Mouse (Mus musculus): ENCODE results near the gene Irgq. TPM values are rescaled to one million over a fixed set of nuclear protein-coding genes. Genes with fewer than 3 reads are reported as not detected.
A peak's percentile ranks its signal among the peaks of the same experiment; 100 is the strongest.

Irgq gene
- polyA plus RNA-seq, 1 experiment from 2014 or later = 7.3 TPM

- WGBS = 51% methylated on average over 5 of the region's 5 CpGs
- H3K36me3 ChIP-seq (replicated peaks) = peaks cover 34% of the 10 kb centered on the region
- H3K9me3 ChIP-seq = no peaks in the 10 kb centered on the region; the same call in 1 of the 2 replicates
Measured at GRCm38 (mm10) chr7:24538154-24538553, 7.7 kb downstream of the Irgq start.

GRCm38 (mm10) chr7:24538701-24539100 lies 8.2 kb downstream of the Irgq start:
- peaks cover 8% of the 10 kb centered on the region for H3K4me1 ChIP-seq
- 81% methylated on average over 5 of the region's 5 CpGs for WGBS
- DNase-seq (ENCODE audit: extremely low spot score, low spot score) = no peak

More at GRCm38 (mm10) chr7:24538154-24538553, 7.7 kb downstream of the Irgq start:
- Histone ChIP-seq H3K4me3 (no peak overlapping the region), H3K27ac (no peak overlapping the region), H3K27me3 (ENCODE audit: poor library complexity, severe bottlenecking) (peaks cover 32% of the 10 kb centered on the region), H3K4me1 (peaks cover 13% of the 10 kb centered on the region)
- DNase-seq (ENCODE audit: extremely low spot score, low spot score) = no peak

GRCm38 (mm10) chr7:24539686-24540085 lies 9.2 kb downstream of the Irgq start:
- peaks cover 2% of the 10 kb centered on the region; the same call in 1 of the 2 replicates for H3K9me3 ChIP-seq
- H3K36me3 ChIP-seq (replicated peaks) = peaks cover 19% of the 10 kb centered on the region
- no peak overlapping the region for H3K27ac ChIP-seq
- H3K27me3 ChIP-seq (ENCODE audit: poor library complexity, severe bottlenecking) = peaks cover 16% of the 10 kb centered on the region
- H3K4me3 ChIP-seq = no peak overlapping the region
- no peak for DNase-seq (ENCODE audit: extremely low spot score, low spot score)
- 93% methylated on average over 4 of the region's 4 CpGs for WGBS
- H3K4me1 ChIP-seq = no peaks in the 10 kb centered on the region

More at GRCm38 (mm10) chr7:24538701-24539100, 8.2 kb downstream of the Irgq start:
- H3K27ac ChIP-seq = no peak overlapping the region
- H3K9me3 ChIP-seq = no peaks in the 10 kb centered on the region; the same call in 1 of the 2 replicates
- peaks cover 29% of the 10 kb centered on the region for H3K36me3 ChIP-seq (replicated peaks)
- no peak overlapping the region for H3K4me3 ChIP-seq
- H3K27me3 ChIP-seq (ENCODE audit: poor library complexity, severe bottlenecking) = peaks cover 26% of the 10 kb centered on the region

GRCm38 (mm10) chr7:24544506-24544905 lies 14.0 kb downstream of the Irgq start:
- H3K27me3 ChIP-seq (ENCODE audit: poor library complexity, severe bottlenecking) = no peaks in the 10 kb centered on the region
- DNase-seq (ENCODE audit: extremely low spot score, low spot score) = no peak
- peaks cover 17% of the 10 kb centered on the region for H3K36me3 ChIP-seq (replicated peaks)
- no peak overlapping the region for H3K4me3 ChIP-seq
- H3K4me1 ChIP-seq = peaks cover 20% of the 10 kb centered on the region
- no peak overlapping the region for H3K27ac ChIP-seq
- 92% methylated on average over 2 of the region's 2 CpGs for WGBS
- H3K9me3 ChIP-seq = peaks cover 4% of the 10 kb centered on the region; the same call in 1 of the 2 replicates

GRCm38 (mm10) chr7:24546068-24546614 lies 15.7 kb downstream of the Irgq start, which contains the start of the genes Pinlyp and Xrcc1:
TSS of gene Pinlyp (minus strand) at chr7:24546118.
TSS of gene Xrcc1 (plus strand) at chr7:24546289.
- Histone ChIP-seq H3K27me3 (ENCODE audit: poor library complexity, severe bottlenecking) (no peaks in the 10 kb centered on the region), H3K36me3 (replicated peaks) (peaks cover 33% of the 10 kb centered on the region), H3K27ac (peak within 1 kb of the TSS; percentile 93), H3K9me3 (peaks cover 4% of the 10 kb centered on the region; the same call in 1 of the 2 replicates), H3K4me1 (peaks cover 20% of the 10 kb centered on the region), H3K4me3 (peak within 1 kb of the TSS; percentile 73)
- 41% methylated on average over 13 of the region's 13 CpGs for WGBS
- DNase-seq (ENCODE audit: extremely low spot score, low spot score) = no peak

- WGBS = under 1% methylated on average over 57 of the region's 57 CpGs
- peak overlapping the region; percentile 73 for H3K4me3 ChIP-seq
- H3K36me3 ChIP-seq (replicated peaks) = peaks cover 40% of the 10 kb centered on the region
- peak; percentile 100 for DNase-seq (ENCODE audit: extremely low spot score, low spot score)
- peak overlapping the region; percentile 93 for H3K27ac ChIP-seq
- peaks cover 20% of the 10 kb centered on the region for H3K4me1 ChIP-seq
- H3K27me3 ChIP-seq (ENCODE audit: poor library complexity, severe bottlenecking) = no peaks in the 10 kb centered on the region
- H3K9me3 ChIP-seq = peaks cover 4% of the 10 kb centered on the region; the same call in 1 of the 2 replicates
Measured at GRCm38 (mm10) chr7:24546634-24547389, 16.3 kb downstream of the Irgq start.

GRCm38 (mm10) chr7:24547534-24548036 lies 17.1 kb downstream of the Irgq start:
- no peak for DNase-seq (ENCODE audit: extremely low spot score, low spot score)
- Histone ChIP-seq H3K9me3 (peaks cover 4% of the 10 kb centered on the region; the same call in 1 of the 2 replicates), H3K27me3 (ENCODE audit: poor library complexity, severe bottlenecking) (no peaks in the 10 kb centered on the region), H3K36me3 (replicated peaks) (peaks cover 48% of the 10 kb centered on the region), H3K4me3 (peak overlapping the region; percentile 73), H3K27ac (peak overlapping the region; percentile 93), H3K4me1 (peaks cover 20% of the 10 kb centered on the region)
- WGBS = 32% methylated on average over 13 of the region's 13 CpGs

- Histone ChIP-seq H3K27ac (no peak overlapping the region), H3K4me3 (no peak overlapping the region), H3K27me3 (ENCODE audit: poor library complexity, severe bottlenecking) (no peaks in the 10 kb centered on the region), H3K4me1 (peaks cover 10% of the 10 kb centered on the region), H3K9me3 (0 out of 2 replicates have a peak, but pooled peaks cover 6% of the 10 kb centered on the region), H3K36me3 (replicated peaks) (peaks cover 90% of the 10 kb centered on the region)
- WGBS = 92% methylated on average over 12 of the region's 12 CpGs
- no peak for DNase-seq (ENCODE audit: extremely low spot score, low spot score)
Measured at GRCm38 (mm10) chr7:24551985-24552759, 21.7 kb downstream of the Irgq start.

- H3K4me3 ChIP-seq = no peak overlapping the region
- 0 out of 2 replicates have a peak, but pooled peaks cover 6% of the 10 kb centered on the region for H3K9me3 ChIP-seq
- peaks cover 95% of the 10 kb centered on the region for H3K36me3 ChIP-seq (replicated peaks)
- 92% methylated on average over 10 of the region's 10 CpGs for WGBS
- H3K27ac ChIP-seq = no peak overlapping the region
- no peak for DNase-seq (ENCODE audit: extremely low spot score, low spot score)
- H3K27me3 ChIP-seq (ENCODE audit: poor library complexity, severe bottlenecking) = no peaks in the 10 kb centered on the region
- no peaks in the 10 kb centered on the region for H3K4me1 ChIP-seq
Measured at GRCm38 (mm10) chr7:24555786-24556185, 25.3 kb downstream of the Irgq start.

GRCm38 (mm10) chr7:24561450-24561849 lies 31.0 kb downstream of the Irgq start:
- Histone ChIP-seq H3K27ac (no peak overlapping the region), H3K4me3 (no peak overlapping the region), H3K9me3 (0 out of 2 replicates have a peak, but pooled peaks cover under 1% of the 10 kb centered on the region), H3K4me1 (no peaks in the 10 kb centered on the region), H3K36me3 (replicated peaks) (peaks cover 95% of the 10 kb centered on the region), H3K27me3 (ENCODE audit: poor library complexity, severe bottlenecking) (no peaks in the 10 kb centered on the region)
- no peak for DNase-seq (ENCODE audit: extremely low spot score, low spot score)
- 93% methylated on average over 4 of the region's 4 CpGs for WGBS

- H3K9me3 ChIP-seq = no peaks in the 10 kb centered on the region
- DNase-seq (ENCODE audit: extremely low spot score, low spot score) = no peak
- WGBS = 93% methylated on average over 8 of the region's 8 CpGs
- no peak overlapping the region for H3K4me3 ChIP-seq
- H3K4me1 ChIP-seq = no peaks in the 10 kb centered on the region
- no peaks in the 10 kb centered on the region for H3K27me3 ChIP-seq (ENCODE audit: poor library complexity, severe bottlenecking)
- peaks cover 99% of the 10 kb centered on the region for H3K36me3 ChIP-seq (replicated peaks)
- H3K27ac ChIP-seq = no peak overlapping the region
Measured at GRCm38 (mm10) chr7:24563191-24563836, 32.8 kb downstream of the Irgq start.

- Histone ChIP-seq H3K9me3 (no peaks in the 10 kb centered on the region), H3K4me1 (no peaks in the 10 kb centered on the region), H3K27ac (no peak overlapping the region), H3K4me3 (no peak overlapping the region), H3K27me3 (ENCODE audit: poor library complexity, severe bottlenecking) (no peaks in the 10 kb centered on the region), H3K36me3 (replicated peaks) (peaks cover 99% of the 10 kb centered on the region)
- no peak for DNase-seq (ENCODE audit: extremely low spot score, low spot score)
- WGBS = 82% methylated on average over 4 of the region's 4 CpGs
Measured at GRCm38 (mm10) chr7:24563837-24564206, 33.3 kb downstream of the Irgq start.

Data from forebrain, embryonic 10.5 days (tissue).